Mouse (Mus musculus): ENCODE data around the gene Mroh9. TPM values are rescaled to one million over a fixed set of nuclear protein-coding genes. Genes with fewer than 3 reads are reported as not detected.

Gene Mroh9
- total RNA-seq, 2 experiments from 2014 or later = not detected

- DNase-seq = no peak
- intact Hi-C loops (cut with DNase I) = no loop called here
Measured at GRCm38 (mm10) chr1:162986121-162986748, 99.2 kb downstream of the Mroh9 start.

GRCm38 (mm10) chr1:162984428-162984827 is 101.0 kb downstream of the Mroh9 start, which contains the start of gene Fmo3:
Gene Fmo3 (minus strand): TSS chr1:162984528.
- DNase-seq = no peak
- intact Hi-C loops (cut with DNase I) = no loop called here

Other genes with a start within 250 kb of the Mroh9 start
- gene Fmo1, start 219.1 kb downstream of the Mroh9 start, total RNA-seq (2021) = 10 to 100 TPM; 32.4 to 46.2 TPM
- 10 to 100 TPM in 1 of 2 experiments, 1 to 10 TPM in 1; 8.7 to 22.0 TPM for gene Fmo2, start 186.9 kb downstream of the Mroh9 start, total RNA-seq (2021)
- not detected for gene Fmo6, start 148.2 kb downstream of the Mroh9 start, total RNA-seq (2021)
- under 1 TPM in 1 of 2 experiments, not detected in 1; 0.53 TPM for gene Fmo3, start 101.1 kb downstream of the Mroh9 start, total RNA-seq (2021)
- gene Prrx1, start 228.0 kb upstream of the Mroh9 start, total RNA-seq (2021) = 10 to 100 TPM; 30.5 to 31.9 TPM

Measured in heart, postnatal 14 days (tissue).